Mouse (Mus musculus) liver, adult 2 months (tissue): ENCODE measurements around the gene Cntfr. TPM values are rescaled to one million over a fixed set of nuclear protein-coding genes. Genes with fewer than 3 reads are reported as not detected.
A peak's percentile ranks its signal among the peaks of the same experiment; 100 is the strongest.

Experiments used
- DNase-seq: peaks from one replicate; pipeline ENCODE4 v3.0.0-alpha.2; 2011; ENCODE audit warnings: low read depth, low spot score; ENCODE audit errors: extremely low read depth
- H3K27ac ChIP-seq: fragments of 200-500 bp; replicated peaks from 2 replicates; pipeline ENCODE4 v1.5.1; 2012; ENCODE audit warnings: low read depth, mild to moderate bottlenecking, control low read depth, inconsistent platforms, low read length; ENCODE audit not compliant: insufficient read depth
- H3K27me3 ChIP-seq: fragments of 200-500 bp; 2 replicates; pipeline ENCODE4 v1.6.1; 2012; ENCODE audit warnings: mild to moderate bottlenecking, moderate library complexity, low read length, inconsistent platforms; ENCODE audit not compliant: control insufficient read depth, insufficient read depth
- H3K36me3 ChIP-seq: fragments of 200-500 bp; 2 replicates; pipeline ENCODE4 v1.6.1; 2012; ENCODE audit warnings: low read length, inconsistent platforms; ENCODE audit not compliant: control insufficient read depth, insufficient read depth
- H3K4me1 ChIP-seq: fragments of 200-500 bp; 2 replicates; pipeline ENCODE4 v1.6.1; 2011; ENCODE audit warnings: low read length; ENCODE audit not compliant: control insufficient read depth, insufficient read depth
- H3K4me3 ChIP-seq: fragments of 200-500 bp; 2 replicates; pipeline ENCODE4 v1.5.1; 2011; ENCODE audit warnings: low read depth, mild to moderate bottlenecking, control low read depth, low read length, moderate library complexity; ENCODE audit not compliant: insufficient read depth
- H3K79me2 ChIP-seq: fragments of 200-500 bp; 2 replicates; pipeline ENCODE4 v1.6.1; 2012; ENCODE audit warnings: inconsistent platforms, mild to moderate bottlenecking, low read length, moderate library complexity; ENCODE audit not compliant: control insufficient read depth, insufficient read depth
- H3K9ac ChIP-seq: fragments of 200-500 bp; 2 replicates; pipeline ENCODE4 v1.6.1; 2012; ENCODE audit warnings: low read depth, mild to moderate bottlenecking, control low read depth, inconsistent platforms, low read length
- CTCF ChIP-seq: fragments of 200-500 bp; IDR thresholded peaks from 2 replicates; pipeline ENCODE4 v1.5.1; 2011; ENCODE audit warnings: low read depth, low read length, control low read depth
- POLR2A ChIP-seq: fragments of 200-500 bp; IDR thresholded peaks from 2 replicates; pipeline ENCODE4 v1.6.1; 2011; ENCODE audit warnings: low read length, control low read depth; ENCODE audit not compliant: insufficient read depth; ENCODE audit errors: extremely low read depth
- WGBS: fragments of 180-500 bp; shearing (Covaris S2); methylation state at CpG from one replicate; pipeline ENCODE4 v1.1.7; 2018; 5-methylcytosine and 5-hydroxymethylcytosine counted together
- polyA plus RNA-seq: library from polyadenylated mRNA; depleted of rRNA; stranded (reverse); fragments of >200 nt; gene quantifications from 2 replicates; pipeline ENCODE4 v1.2.3, GENCODE M21; 2012
- total RNA-seq: library from RNA; depleted of rRNA; stranded (reverse); fragments of >200 nt; gene quantifications from 2 replicates; pipeline ENCODE4 v1.2.3, GENCODE M21; 2014

Gene Cntfr
- total and polyA plus RNA-seq, 2 experiments, result 0.74 to 2.3 TPM

- WGBS, result 48% methylated on average over 8 of the region's 8 CpGs
- H3K27ac ChIP-seq, result no peak overlapping the region
- H3K36me3 ChIP-seq, result no peaks in the 10 kb centered on the region
These were observed 68.5 kb downstream of the Cntfr start for GRCm38 (mm10) chr4:41628202-41628927.

DNA sequence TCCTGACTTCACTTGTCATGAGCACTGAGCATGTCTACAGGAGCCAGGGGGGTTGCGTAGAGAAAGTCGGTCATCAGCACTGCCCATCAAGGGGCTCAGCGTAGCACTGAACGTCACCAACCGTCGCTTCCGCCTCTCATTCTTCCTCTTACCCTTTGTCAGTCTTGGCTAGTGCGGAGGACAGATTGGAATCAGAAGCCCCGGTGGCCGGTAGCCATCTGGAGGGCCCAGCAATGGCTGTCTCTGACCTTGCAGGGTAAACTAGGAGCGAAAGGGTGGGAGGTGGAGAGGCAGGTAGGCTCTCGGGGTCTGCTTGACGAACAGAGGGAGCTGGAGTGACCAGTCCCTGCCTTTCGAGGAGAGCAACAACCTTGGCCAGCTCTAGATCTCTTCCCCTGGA, 74.8 kb downstream of the Cntfr start:
- no peaks in the 10 kb centered on the region for H3K4me1 ChIP-seq
- no peaks in the 10 kb centered on the region for H3K79me2 ChIP-seq
- no peaks in the 10 kb centered on the region for H3K36me3 ChIP-seq
- no peak for TF ChIP-seq CTCF
- TF ChIP-seq POLR2A, result no peak
- 95% methylated on average over 14 of the region's 14 CpGs for WGBS
- H3K4me3 ChIP-seq, result no peak overlapping the region
- no peak overlapping the region for H3K27ac ChIP-seq
- H3K9ac ChIP-seq, result no peak overlapping the region
- H3K27me3 ChIP-seq, result no peaks in the 10 kb centered on the region
- no peak for DNase-seq

More at GRCm38 (mm10) chr4:41628202-41628927, 68.5 kb downstream of the Cntfr start:
- no peaks in the 10 kb centered on the region for H3K27me3 ChIP-seq
- no peak overlapping the region for H3K9ac ChIP-seq
- no peak overlapping the region for H3K4me3 ChIP-seq
- TF ChIP-seq POLR2A (no peak), CTCF (no peak)
- peaks cover 13% of the 10 kb centered on the region for H3K4me1 ChIP-seq
- no peak for DNase-seq
- no peaks in the 10 kb centered on the region for H3K79me2 ChIP-seq

- Histone ChIP-seq H3K79me2 (no peaks in the 10 kb centered on the region), H3K4me3 (no peak overlapping the region), H3K27me3 (no peaks in the 10 kb centered on the region), H3K36me3 (no peaks in the 10 kb centered on the region), H3K9ac (no peak overlapping the region), H3K27ac (no peak overlapping the region), H3K4me1 (no peaks in the 10 kb centered on the region)
- 77% methylated on average over 12 of the region's 12 CpGs for WGBS
- DNase-seq, result no peak
- no peak for TF ChIP-seq CTCF
- no peak for TF ChIP-seq POLR2A
These were observed 77.8 kb downstream of the Cntfr start for GRCm38 (mm10) chr4:41618916-41619746.

DNA sequence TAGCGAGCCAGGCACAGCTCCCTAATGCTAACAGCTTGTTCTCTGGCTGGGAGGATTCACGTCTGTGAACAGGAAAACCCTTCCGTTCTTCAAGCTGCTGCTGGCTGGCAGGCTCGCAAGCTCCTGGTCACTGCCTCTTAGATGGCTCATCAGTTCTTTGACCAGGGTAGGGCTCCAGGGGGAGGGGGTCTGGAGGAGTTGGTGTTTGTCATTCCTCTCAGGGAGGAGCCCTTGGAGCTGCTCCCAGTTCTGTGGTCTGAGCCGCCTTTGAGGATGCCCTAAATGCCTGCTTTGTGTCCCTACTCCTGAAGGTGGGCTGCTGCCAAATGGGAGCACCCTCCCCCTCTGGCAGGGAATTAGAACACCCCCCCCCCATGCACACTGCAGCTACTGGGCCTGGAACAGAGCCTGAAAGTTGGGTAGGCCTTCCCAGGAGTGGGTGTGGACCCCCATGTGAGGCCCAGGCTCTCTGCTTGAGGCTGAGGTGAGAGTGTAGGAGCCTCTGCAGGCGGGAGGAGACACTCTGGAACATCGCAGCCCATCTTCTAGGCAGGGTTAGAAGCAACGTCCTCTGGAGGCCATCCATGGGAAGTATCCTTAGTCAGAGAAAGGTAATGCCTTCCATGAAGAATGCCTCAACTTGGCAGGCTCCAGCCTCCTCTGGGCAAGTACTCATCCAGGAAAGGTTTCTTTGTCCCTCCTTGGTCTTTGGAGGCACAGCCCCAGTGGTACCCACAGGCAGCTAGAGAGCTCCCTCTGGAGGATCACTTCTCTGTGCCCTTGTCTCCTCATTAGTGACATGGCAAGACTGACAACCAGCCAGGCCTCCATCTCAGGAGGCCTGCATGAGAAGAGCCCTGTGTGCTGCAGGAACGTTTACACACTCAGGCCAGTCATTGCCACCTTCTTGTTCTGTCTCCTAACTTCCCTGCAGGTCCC, 81.0 kb downstream of the Cntfr start:
- 81% methylated on average over 9 of the region's 9 CpGs for WGBS
- H3K79me2 ChIP-seq, result no peaks in the 10 kb centered on the region
- no peaks in the 10 kb centered on the region for H3K27me3 ChIP-seq
- DNase-seq, result no peak
- no peak overlapping the region for H3K9ac ChIP-seq
- H3K27ac ChIP-seq, result no peak overlapping the region
- TF ChIP-seq CTCF (peak; percentile 24), POLR2A (no peak)
- H3K4me1 ChIP-seq, result no peaks in the 10 kb centered on the region
- H3K4me3 ChIP-seq, result no peak overlapping the region
- no peaks in the 10 kb centered on the region for H3K36me3 ChIP-seq

DNA sequence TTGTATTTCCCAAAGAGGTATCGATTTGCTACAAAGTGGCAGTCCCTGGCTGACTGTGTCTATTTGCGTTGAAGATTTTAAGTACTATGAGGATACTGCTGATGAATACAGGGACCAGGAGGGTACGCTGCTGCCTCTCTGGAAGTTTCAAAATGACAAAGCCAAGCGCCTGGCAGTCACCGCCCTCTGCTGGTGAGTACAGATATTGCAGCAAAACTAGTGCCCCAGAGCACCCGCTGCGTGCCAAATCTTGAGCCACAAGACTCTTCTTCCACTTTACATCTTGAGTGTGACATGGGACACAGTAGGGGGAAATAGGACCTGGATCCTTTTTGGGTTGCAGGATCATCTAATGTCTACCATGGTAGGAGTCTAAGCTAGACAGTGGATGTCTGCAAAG, 82.7 kb downstream of the Cntfr start:
- Histone ChIP-seq H3K27ac (no peak overlapping the region), H3K9ac (no peak overlapping the region), H3K36me3 (no peaks in the 10 kb centered on the region), H3K4me3 (no peak overlapping the region), H3K79me2 (no peaks in the 10 kb centered on the region), H3K27me3 (no peaks in the 10 kb centered on the region), H3K4me1 (no peaks in the 10 kb centered on the region)
- peak; percentile 41 for DNase-seq
- TF ChIP-seq CTCF (peak; percentile 95), POLR2A (no peak)
- 9% methylated on average over 7 of the region's 7 CpGs for WGBS
